Mouse (Mus musculus) lung, postnatal 0 days (tissue): Measurements from ENCODE around the gene Atf6.

Experiments
- CTCF ChIP-seq: IDR thresholded peaks from 2 replicates; pipeline ENCODE4 v1.5.1; 2016; ENCODE audit warnings: antibody characterized with exemption, mild to moderate bottlenecking
- EP300 ChIP-seq: IDR thresholded peaks from 2 replicates; pipeline ENCODE4 v1.6.1; 2016; ENCODE audit warnings: antibody characterized with exemption, mild to moderate bottlenecking, control low read depth

DNA sequence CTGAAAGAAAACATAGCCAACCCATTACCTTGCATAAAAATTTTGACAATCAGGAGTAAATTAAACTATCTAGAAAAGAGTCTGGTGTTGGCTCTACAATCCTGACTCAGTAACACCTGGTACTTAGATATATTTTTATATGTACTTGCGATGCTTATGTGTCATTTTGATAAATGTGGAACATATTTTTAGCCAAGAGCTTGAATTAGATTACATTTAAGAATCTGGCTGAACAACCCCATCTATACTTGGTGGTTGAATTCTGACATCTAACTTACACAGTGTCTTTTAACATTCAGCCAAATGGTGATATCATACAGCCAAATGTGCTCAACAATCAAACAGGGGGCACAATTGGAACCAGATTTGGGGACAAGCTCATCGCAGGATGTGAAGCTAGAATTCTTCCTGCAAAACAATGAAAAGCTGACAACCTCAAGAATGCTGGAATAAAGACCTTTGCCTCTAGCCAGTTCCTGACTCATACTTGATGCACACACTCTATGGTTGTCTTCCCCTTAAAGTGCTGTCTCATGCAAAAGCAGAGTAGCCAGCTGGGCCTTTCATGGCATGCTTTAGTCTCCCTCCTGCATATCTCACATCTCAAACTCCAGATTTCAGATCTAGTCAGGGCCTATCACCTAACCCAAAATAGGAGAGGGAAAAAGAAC is 59.8 kb downstream of the Atf6 start:
- TF ChIP-seq CTCF (no peak), EP300 (no peak)
